Mouse (Mus musculus) erythroblast, embryonic 14.5 days (primary cell): Measurements from ENCODE around the gene Prap1.

Experiments
- GATA1 ChIP-seq: IDR thresholded peaks from 2 replicates; pipeline ENCODE4 v1.6.1; 2012; ENCODE audit warnings: low read length, inconsistent platforms, mixed read lengths
- TAL1 ChIP-seq: IDR thresholded peaks from 3 replicates; pipeline ENCODE4 v1.6.1; 2012; ENCODE audit warnings: low read length, inconsistent platforms, mixed read lengths

DNA sequence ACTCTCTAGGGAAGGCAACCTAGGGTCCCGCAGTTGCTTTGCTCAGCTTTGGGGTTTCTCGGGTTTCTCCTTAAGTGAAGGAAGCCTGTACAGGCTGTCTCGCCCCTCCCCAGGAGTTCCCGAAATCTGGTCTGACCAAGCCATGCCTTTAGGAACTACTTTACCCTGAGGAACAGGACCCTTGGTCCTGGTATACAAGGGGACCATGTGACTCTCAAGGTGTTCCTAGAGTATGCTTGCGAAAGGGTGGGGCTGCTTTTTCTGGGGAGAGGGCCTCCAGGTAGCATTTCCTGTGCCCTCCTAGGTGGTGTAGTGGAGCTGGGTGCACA lies 32.8 kb downstream of the Prap1 start:
- TF ChIP-seq GATA1 (no peak), TAL1 (no peak)
